Mouse (Mus musculus) liver, postnatal 0 days (tissue): ENCODE results near the gene Scd4.

Experiments
- CTCF ChIP-seq: sonication (generic); IDR thresholded peaks from 2 replicates; pipeline ENCODE4 v1.5.1; 2016; ENCODE audit warnings: antibody characterized with exemption, low read depth
- EP300 ChIP-seq: IDR thresholded peaks from 2 replicates; pipeline ENCODE4 v1.6.1; 2016; ENCODE audit warnings: antibody characterized with exemption, low read depth, mild to moderate bottlenecking

GRCm38 (mm10) chr19:44307915-44308470 lies 24.9 kb upstream of the Scd4 start:
- TF ChIP-seq CTCF (no peak), EP300 (no peak)
